Mouse (Mus musculus) myocyte (in vitro differentiated cells): ENCODE results near the gene Macrod2. TPM values are rescaled to one million over a fixed set of nuclear protein-coding genes. Genes with fewer than 3 reads are reported as not detected.

ENCODE experiments used
- H3K27me3 ChIP-seq: one replicate; pipeline ENCODE4 v1.6.1; 2011; ENCODE audit not compliant: control insufficient read depth, insufficient read depth, insufficient read length
- H3K36me3 ChIP-seq: one replicate; pipeline ENCODE4 v1.6.1; 2011; ENCODE audit not compliant: control insufficient read depth, insufficient read depth
- H3K4me2 ChIP-seq: one replicate; pipeline ENCODE4 v1.6.1; 2011; ENCODE audit warnings: low read depth, control low read depth
- H3K4me3 ChIP-seq: one replicate; pipeline ENCODE4 v1.5.1; 2011; ENCODE audit warnings: mild to moderate bottlenecking, control low read depth, moderate library complexity
- H3K79me2 ChIP-seq: one replicate; pipeline ENCODE4 v1.6.1; 2011; ENCODE audit not compliant: control insufficient read depth, insufficient read depth
- H3ac ChIP-seq: one replicate; pipeline ENCODE4 v1.6.1; 2011; ENCODE audit not compliant: control insufficient read depth, insufficient read length
- CEBPB ChIP-seq: IDR thresholded peaks from 2 replicates; pipeline ENCODE4 v1.6.1; 2011; ENCODE audit warnings: mild to moderate bottlenecking, moderate library complexity; ENCODE audit not compliant: poor library complexity, insufficient read depth, severe bottlenecking
- E2F4 ChIP-seq: IDR thresholded peaks from one replicate; pipeline ENCODE4 v1.6.1; 2011; ENCODE audit warnings: mild to moderate bottlenecking, control low read depth, moderate library complexity; ENCODE audit not compliant: insufficient read depth
- MAX ChIP-seq: IDR thresholded peaks from one replicate; pipeline ENCODE4 v1.6.1; 2011; ENCODE audit warnings: low read depth, mild to moderate bottlenecking, control low read depth
- MYOD1 ChIP-seq, 3 experiments: IDR thresholded peaks; one replicate each; pipeline ENCODE4 v1.6.1; 2011; ENCODE audit warnings: control low read depth in 2 of 3, low read depth in 2 of 3, mild to moderate bottlenecking in 2 of 3, moderate library complexity in 1 of 3; ENCODE audit not compliant: insufficient read length in 2 of 3, control insufficient read depth in 1 of 3
- MYOG ChIP-seq, 3 experiments: IDR thresholded peaks; one replicate each; pipeline ENCODE4 v1.6.1; 2011; ENCODE audit warnings: control low read depth in 2 of 3, low read depth in 2 of 3, mild to moderate bottlenecking in 2 of 3; ENCODE audit not compliant: insufficient read length in 2 of 3, control insufficient read depth in 1 of 3, insufficient read depth in 1 of 3
- POLR2A ChIP-seq: IDR thresholded peaks from one replicate; pipeline ENCODE4 v1.6.1; 2011; ENCODE audit warnings: low read depth, mild to moderate bottlenecking, control low read depth, moderate library complexity; ENCODE audit not compliant: insufficient read length
- POLR2AphosphoS2 ChIP-seq: IDR thresholded peaks from one replicate; pipeline ENCODE4 v1.6.1; 2011; ENCODE audit warnings: low read depth, control low read depth; ENCODE audit not compliant: insufficient read length
- REST ChIP-seq: IDR thresholded peaks from one replicate; pipeline ENCODE4 v1.6.1; 2011; ENCODE audit warnings: mild to moderate bottlenecking, control low read depth, moderate library complexity; ENCODE audit not compliant: insufficient read depth, insufficient read length
- SRF ChIP-seq: IDR thresholded peaks from one replicate; pipeline ENCODE4 v1.6.1; 2011; ENCODE audit warnings: low read depth; ENCODE audit not compliant: control insufficient read depth, insufficient read length
- TCF12 ChIP-seq: IDR thresholded peaks from one replicate; pipeline ENCODE4 v1.6.1; 2011; ENCODE audit warnings: mild to moderate bottlenecking, control low read depth; ENCODE audit not compliant: poor library complexity, insufficient read depth, severe bottlenecking
- TCF3 ChIP-seq: IDR thresholded peaks from one replicate; pipeline ENCODE4 v1.6.1; 2011; ENCODE audit warnings: low read depth, control low read depth; ENCODE audit not compliant: insufficient read length
- USF1 ChIP-seq: IDR thresholded peaks from one replicate; pipeline ENCODE4 v1.6.1; 2011; ENCODE audit warnings: low read depth, mild to moderate bottlenecking, control low read depth, moderate library complexity
- polyA plus RNA-seq: library from polyadenylated mRNA; unstranded; fragments of >200 nt; fragmentation: generic; extraction: Trizol; gene quantifications from one replicate; pipeline ENCODE4 v1.2.1, GENCODE M21; 2012; ENCODE audit warnings: missing spikeins

Gene Macrod2
- polyA plus RNA-seq, 1 experiment, result 0.96 TPM

DNA sequence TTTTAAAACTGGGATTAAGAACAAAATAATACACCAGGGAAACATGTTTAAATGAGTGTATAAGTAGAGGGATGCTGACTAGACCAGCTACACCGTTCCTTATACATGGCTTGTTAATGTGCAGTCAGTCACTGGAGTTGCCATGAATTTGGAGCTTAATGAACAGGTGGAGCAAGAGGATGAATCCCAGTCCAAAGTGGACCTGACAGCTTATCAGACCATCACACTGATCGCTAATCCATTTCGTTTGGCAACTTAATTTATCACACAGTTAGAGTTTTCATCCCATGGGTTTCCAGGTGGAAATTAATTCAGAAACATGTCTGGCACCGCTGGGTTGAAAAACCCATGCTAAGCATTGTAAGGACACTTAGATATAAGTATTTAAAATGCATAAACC, 81.8 kb downstream of the Macrod2 start:
- Histone ChIP-seq H3K4me3 (no peak overlapping the region), H3ac (no peak overlapping the region), H3K79me2 (no peaks in the 10 kb centered on the region), H3K36me3 (no peaks in the 10 kb centered on the region), H3K27me3 (no peaks in the 10 kb centered on the region), H3K4me2 (no peak overlapping the region)
- TF ChIP-seq MYOG (IDR thresholded peaks at IDR 0.05; ENCODE audit: control insufficient read depth in 1 of 3, insufficient read depth in 1 of 3, insufficient read length in 2 of 3, low read depth in 2 of 3), result no peak

- Histone ChIP-seq H3K4me3 (no peak overlapping the region), H3K27me3 (no peaks in the 10 kb centered on the region), H3ac (no peak overlapping the region), H3K36me3 (no peaks in the 10 kb centered on the region), H3K79me2 (no peaks in the 10 kb centered on the region), H3K4me2 (no peak overlapping the region)
- TF ChIP-seq USF1 (no peak), SRF (no peak), MYOD1 (IDR thresholded peaks at IDR 0.05; ENCODE audit: control insufficient read depth in 1 of 3, insufficient read length in 2 of 3, low read depth in 2 of 3) (no peak), MAX (no peak), CEBPB (no peak), E2F4 (no peak), POLR2AphosphoS2 (no peak), TCF12 (no peak), REST (no peak), POLR2A (no peak)
These were observed 87.5 kb downstream of the Macrod2 start for GRCm38 (mm10) chr2:140482604-140483003.

DNA sequence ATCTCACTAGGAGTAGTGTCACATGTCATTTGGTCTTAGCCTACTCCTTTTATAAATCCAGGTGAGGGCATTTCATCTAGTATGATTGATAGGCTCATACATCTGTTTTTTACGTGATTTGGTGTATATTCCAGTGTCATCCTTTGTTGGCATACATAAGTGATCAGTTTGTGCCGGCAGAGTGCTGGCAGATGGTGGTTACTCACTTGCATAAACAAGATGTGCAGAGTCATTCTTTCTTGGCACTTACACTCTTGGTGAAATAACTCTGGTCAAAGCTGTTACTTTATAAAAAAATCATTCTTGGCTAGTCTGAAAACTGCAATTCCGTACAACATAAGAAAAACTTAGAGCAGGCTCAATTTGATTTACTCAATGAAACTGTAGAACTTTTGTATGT, 102.6 kb downstream of the Macrod2 start:
- Histone ChIP-seq H3K27me3 (no peaks in the 10 kb centered on the region), H3K36me3 (no peaks in the 10 kb centered on the region), H3ac (no peak overlapping the region), H3K4me2 (no peak overlapping the region), H3K4me3 (no peak overlapping the region), H3K79me2 (no peaks in the 10 kb centered on the region)
- no peak for TF ChIP-seq POLR2AphosphoS2
- no peak for TF ChIP-seq SRF
- no peak for TF ChIP-seq CEBPB
- TF ChIP-seq TCF12, result no peak
- no peak for TF ChIP-seq REST
- TF ChIP-seq MAX, result no peak
- no peak for TF ChIP-seq E2F4
- TF ChIP-seq USF1, result no peak
- no peak for TF ChIP-seq MYOD1 (IDR thresholded peaks at IDR 0.05; ENCODE audit: control insufficient read depth in 1 of 3, insufficient read length in 2 of 3, low read depth in 2 of 3)
- TF ChIP-seq POLR2A, result no peak
- no peak for TF ChIP-seq MYOG (IDR thresholded peaks at IDR 0.05; ENCODE audit: control insufficient read depth in 1 of 3, insufficient read depth in 1 of 3, insufficient read length in 2 of 3, low read depth in 2 of 3)
- TF ChIP-seq TCF3, result no peak

- Histone ChIP-seq H3K27me3 (no peaks in the 10 kb centered on the region), H3ac (no peak overlapping the region), H3K36me3 (no peaks in the 10 kb centered on the region), H3K79me2 (no peaks in the 10 kb centered on the region), H3K4me2 (no peak overlapping the region), H3K4me3 (no peak overlapping the region)
- TF ChIP-seq POLR2AphosphoS2 (no peak), USF1 (no peak), MYOG (IDR thresholded peaks at IDR 0.05; ENCODE audit: control insufficient read depth in 1 of 3, insufficient read depth in 1 of 3, insufficient read length in 2 of 3, low read depth in 2 of 3) (no peak), POLR2A (no peak), CEBPB (no peak), MYOD1 (IDR thresholded peaks at IDR 0.05; ENCODE audit: control insufficient read depth in 1 of 3, insufficient read length in 2 of 3, low read depth in 2 of 3) (no peak), TCF3 (no peak), SRF (no peak), E2F4 (no peak), TCF12 (no peak), REST (no peak), MAX (no peak)
These were observed 105.8 kb downstream of the Macrod2 start for GRCm38 (mm10) chr2:140500951-140501350.

GRCm38 (mm10) chr2:140521472-140521871, 126.4 kb downstream of the Macrod2 start:
- H3ac ChIP-seq, result no peak overlapping the region
- TF ChIP-seq MYOD1 (IDR thresholded peaks at IDR 0.05; ENCODE audit: control insufficient read depth in 1 of 3, insufficient read length in 2 of 3, low read depth in 2 of 3) (no peak), MYOG (IDR thresholded peaks at IDR 0.05; ENCODE audit: control insufficient read depth in 1 of 3, insufficient read depth in 1 of 3, insufficient read length in 2 of 3, low read depth in 2 of 3) (no peak), CEBPB (no peak), TCF3 (no peak), USF1 (no peak), POLR2AphosphoS2 (no peak), E2F4 (no peak), REST (no peak), TCF12 (no peak)
- H3K4me3 ChIP-seq, result no peak overlapping the region
- no peaks in the 10 kb centered on the region for H3K36me3 ChIP-seq
- H3K4me2 ChIP-seq, result no peak overlapping the region
- no peaks in the 10 kb centered on the region for H3K27me3 ChIP-seq
- H3K79me2 ChIP-seq, result no peaks in the 10 kb centered on the region
